Mouse (Mus musculus): Measurements from ENCODE around the gene Frrs1.

- TF ChIP-seq TAL1 (IDR thresholded peaks at IDR 0.05; ENCODE audit: low read length) (no peak), GATA1 (IDR thresholded peaks at IDR 0.05; ENCODE audit: low read length) (no peak)
Measured at GRCm38 (mm10) chr3:116882221-116882960, 23.1 kb downstream of the Frrs1 start.

Measured in erythroblast, embryonic 14.5 days (primary cell).